Mouse (Mus musculus): Measurements from ENCODE around the gene Rnf222. TPM values are rescaled to one million over a fixed set of nuclear protein-coding genes. Genes with fewer than 3 reads are reported as not detected.
A peak's percentile ranks its signal among the peaks of the same experiment; 100 is the strongest.

The Rnf222 gene
- polyA plus RNA-seq, 1 experiment from 2014 or later, result 0.05 TPM

DNA sequence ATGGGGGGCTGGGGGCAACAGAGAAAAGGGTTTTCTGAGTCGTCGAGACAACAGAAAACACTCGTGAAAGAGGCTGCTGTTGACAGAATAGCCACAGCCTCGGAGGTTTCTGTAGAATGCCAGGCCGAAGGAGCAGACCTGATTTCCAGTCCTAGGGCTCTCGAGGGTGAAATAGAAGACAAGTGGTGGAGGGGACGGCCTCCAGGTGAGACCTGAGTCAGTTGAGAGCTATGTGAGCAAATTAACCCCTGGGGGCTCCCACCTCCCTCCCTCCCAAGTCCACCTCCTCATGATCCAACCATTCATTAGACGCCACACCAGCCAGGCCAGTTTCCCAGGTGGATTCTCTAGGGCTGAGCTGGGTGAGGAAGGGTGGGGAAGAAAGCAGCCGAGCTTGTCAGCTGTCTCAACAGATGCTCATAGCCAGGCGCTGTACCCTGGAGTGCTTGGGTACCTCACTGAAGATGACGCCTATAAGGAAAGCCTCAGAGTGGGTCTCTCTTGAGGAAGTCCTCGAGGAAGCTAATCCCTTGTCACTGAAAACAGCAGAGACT is 5.6 kb downstream of the Rnf222 start:
- no peak overlapping the region for H3K4me3 ChIP-seq
- H3K4me1 ChIP-seq, result no peaks in the 10 kb centered on the region
- H3K27ac ChIP-seq, result no peak overlapping the region
- no peak overlapping the region for H3K9ac ChIP-seq
- H3K4me2 ChIP-seq (replicated peaks), result no peak overlapping the region
- H3K9me3 ChIP-seq, result no peaks in the 10 kb centered on the region
- no peaks in the 10 kb centered on the region for H3K27me3 ChIP-seq (replicated peaks)
- no peaks in the 10 kb centered on the region for H3K36me3 ChIP-seq
- 75% methylated on average over 12 of the region's 12 CpGs for WGBS
- ATAC-seq (ENCODE audit: low FRiP score, low read depth), result no peak

GRCm38 (mm10) chr11:68896247-68896646 is 7.9 kb downstream of the Rnf222 start:
- Histone ChIP-seq H3K4me3 (no peak overlapping the region), H3K9ac (no peak overlapping the region), H3K4me2 (replicated peaks) (no peak overlapping the region), H3K27ac (no peak overlapping the region), H3K36me3 (no peaks in the 10 kb centered on the region), H3K4me1 (no peaks in the 10 kb centered on the region; the same call in 1 of the 2 replicates), H3K27me3 (replicated peaks) (no peaks in the 10 kb centered on the region), H3K9me3 (no peaks in the 10 kb centered on the region)
- 93% methylated on average over 5 of the region's 5 CpGs for WGBS
- ATAC-seq (ENCODE audit: low FRiP score, low read depth), result no peak

DNA sequence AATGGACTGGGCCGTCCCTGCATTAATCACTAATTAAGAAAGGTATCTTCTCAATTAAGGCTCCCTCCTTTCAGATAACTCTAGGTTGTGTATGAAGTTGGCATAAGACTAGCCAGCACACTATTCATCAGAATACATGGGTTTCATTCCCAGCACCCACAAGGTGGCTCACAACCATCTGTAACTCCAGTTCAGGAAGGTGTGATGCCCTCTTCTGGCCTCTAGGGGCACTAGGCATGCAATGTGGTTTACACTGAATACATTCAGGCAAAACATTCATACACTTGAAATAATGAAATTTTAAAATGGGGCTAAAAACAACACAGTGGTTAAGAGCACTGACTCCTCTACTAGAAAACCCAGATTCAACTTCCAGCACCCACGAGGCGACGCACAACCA is 8.8 kb downstream of the Rnf222 start:
- Histone ChIP-seq H3K9ac (no peak overlapping the region), H3K9me3 (no peaks in the 10 kb centered on the region), H3K4me3 (no peak overlapping the region), H3K4me2 (replicated peaks) (no peak overlapping the region), H3K36me3 (no peaks in the 10 kb centered on the region), H3K27ac (no peak overlapping the region), H3K4me1 (no peaks in the 10 kb centered on the region; the same call in 1 of the 2 replicates), H3K27me3 (replicated peaks) (no peaks in the 10 kb centered on the region)
- 47% methylated on average over 4 of the region's 4 CpGs for WGBS
- ATAC-seq (ENCODE audit: low FRiP score, low read depth), result no peak

- Histone ChIP-seq H3K9me3 (no peaks in the 10 kb centered on the region), H3K4me3 (no peak overlapping the region), H3K36me3 (peaks cover 1% of the 10 kb centered on the region; the same call in 1 of the 2 replicates), H3K27ac (no peak overlapping the region), H3K4me1 (peaks cover 6% of the 10 kb centered on the region), H3K27me3 (replicated peaks) (no peaks in the 10 kb centered on the region), H3K4me2 (replicated peaks) (no peak overlapping the region), H3K9ac (no peak overlapping the region)
- 75% methylated on average over 6 of the region's 6 CpGs for WGBS
- ATAC-seq (ENCODE audit: low FRiP score, low read depth), result no peak
These were observed 9.5 kb downstream of the Rnf222 start for GRCm38 (mm10) chr11:68897838-68898237.

- Histone ChIP-seq H3K4me3 (no peak overlapping the region), H3K27ac (no peak overlapping the region), H3K4me1 (peaks cover 8% of the 10 kb centered on the region), H3K4me2 (replicated peaks) (no peak overlapping the region), H3K9ac (no peak overlapping the region), H3K27me3 (replicated peaks) (no peaks in the 10 kb centered on the region), H3K36me3 (peaks cover 11% of the 10 kb centered on the region), H3K9me3 (no peaks in the 10 kb centered on the region)
- 92% methylated on average over 6 of the region's 6 CpGs for WGBS
- no peak for ATAC-seq (ENCODE audit: low FRiP score, low read depth)
These were observed 10.4 kb downstream of the Rnf222 start for GRCm38 (mm10) chr11:68898790-68899189.

- H3K27ac ChIP-seq, result no peak overlapping the region
- H3K9ac ChIP-seq, result no peak overlapping the region
- H3K36me3 ChIP-seq, result peaks cover 21% of the 10 kb centered on the region
- peaks cover 8% of the 10 kb centered on the region for H3K4me1 ChIP-seq
- ATAC-seq (ENCODE audit: low FRiP score, low read depth), result no peak
- 95% methylated on average over 8 of the region's 8 CpGs for WGBS
- no peak overlapping the region for H3K4me3 ChIP-seq
- H3K4me2 ChIP-seq (replicated peaks), result no peak overlapping the region
- H3K9me3 ChIP-seq, result no peaks in the 10 kb centered on the region
- H3K27me3 ChIP-seq (replicated peaks), result no peaks in the 10 kb centered on the region
These were observed 11.5 kb downstream of the Rnf222 start for GRCm38 (mm10) chr11:68899815-68900214.

DNA sequence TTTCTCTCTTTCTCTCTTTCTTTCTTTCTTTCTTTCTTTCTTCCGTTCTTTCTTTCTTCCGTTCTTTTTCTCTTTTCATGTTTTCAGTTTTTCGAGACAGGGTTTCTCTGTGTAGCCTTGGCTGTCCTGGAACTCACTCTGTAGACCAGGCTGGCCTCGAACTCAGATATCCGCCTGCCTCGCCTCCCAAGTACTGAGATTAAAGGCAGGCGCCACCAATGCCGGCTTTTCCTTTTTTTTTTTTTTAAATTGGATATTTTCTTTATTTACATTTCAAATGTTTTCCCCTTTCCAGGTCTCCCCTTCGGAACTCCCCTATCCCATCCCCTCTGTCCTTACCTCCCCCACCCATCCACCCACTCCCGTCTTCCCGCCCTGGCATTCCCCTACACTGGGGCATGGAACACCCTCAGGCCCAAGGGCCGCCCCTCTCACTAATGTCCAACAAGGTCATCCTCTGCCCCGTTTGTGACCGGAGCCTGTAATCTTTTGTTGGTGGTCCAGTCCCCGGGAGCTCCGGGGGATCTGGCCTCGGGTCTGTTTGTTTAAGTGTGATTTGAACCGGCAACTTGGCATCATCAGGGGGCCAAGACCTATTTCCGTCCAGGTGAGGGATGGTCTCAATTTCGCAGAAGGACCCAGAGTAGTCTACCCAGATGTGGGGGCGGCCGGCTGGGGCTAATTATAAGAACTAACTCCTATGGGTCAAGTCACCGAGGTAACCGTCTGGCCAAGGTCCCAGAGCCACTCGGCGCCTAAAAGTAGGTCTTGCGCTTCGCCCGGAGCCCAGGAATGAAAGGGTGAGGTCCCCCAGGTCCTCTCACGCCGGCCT is 12.4 kb downstream of the Rnf222 start:
- Histone ChIP-seq H3K36me3 (peaks cover 29% of the 10 kb centered on the region), H3K4me1 (peaks cover 8% of the 10 kb centered on the region), H3K9ac (peak overlapping the region; percentile 92; the same call in 1 of the 2 replicates), H3K4me3 (peak overlapping the region; percentile 92), H3K4me2 (replicated peaks) (peak overlapping the region; percentile 81), H3K27me3 (replicated peaks) (no peaks in the 10 kb centered on the region), H3K27ac (no peak overlapping the region), H3K9me3 (no peaks in the 10 kb centered on the region)
- WGBS, result 29% methylated on average over 31 of the region's 31 CpGs
- ATAC-seq (ENCODE audit: low FRiP score, low read depth), result no peak; the same call in 1 of the 2 replicates

DNA sequence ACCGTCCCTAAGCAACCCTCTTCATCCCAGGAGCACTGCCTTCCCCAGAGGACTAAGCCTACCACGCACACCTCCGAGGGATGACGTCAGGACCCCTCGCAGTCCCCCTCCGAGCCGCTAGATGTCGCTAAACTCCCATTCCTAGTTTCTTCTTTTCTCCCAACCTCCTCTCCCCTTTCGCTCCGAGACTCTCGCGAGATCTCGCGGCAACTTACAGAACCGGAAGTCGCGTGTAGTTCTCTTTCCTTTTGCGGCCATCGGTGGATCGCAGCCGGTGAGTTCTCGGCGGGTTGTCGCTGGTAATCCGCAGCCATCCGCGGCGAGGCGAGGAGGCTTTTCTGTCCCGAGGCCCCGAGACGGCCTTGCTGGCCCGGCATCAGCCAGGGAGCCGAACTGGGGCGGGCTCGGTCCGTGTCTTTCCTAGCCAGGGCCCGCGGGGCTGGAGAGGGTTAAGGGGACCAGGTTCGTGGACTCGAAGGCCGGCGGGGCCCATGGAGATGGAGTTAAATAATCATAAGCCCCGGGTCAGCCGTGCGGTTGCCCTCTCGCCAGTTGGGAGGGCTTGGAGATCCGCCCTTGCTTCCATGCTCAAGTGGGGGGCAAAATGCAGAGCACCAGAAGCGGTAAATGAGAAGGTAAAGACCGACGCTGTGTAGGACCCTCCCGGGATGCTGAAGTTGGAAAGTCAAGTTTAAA is 13.1 kb downstream of the Rnf222 start, which contains the start of gene Rpl26:
Gene Rpl26, plus strand, starts transcription at position 233 of the 696 bp plus-strand sequence.
- no peaks in the 10 kb centered on the region for H3K9me3 ChIP-seq
- H3K4me1 ChIP-seq, result peaks cover 8% of the 10 kb centered on the region
- under 1% methylated on average over 52 of the region's 52 CpGs for WGBS
- ATAC-seq (ENCODE audit: low FRiP score, low read depth), result peak; percentile 92
- peak within 1 kb of the TSS; percentile 92 for H3K9ac ChIP-seq
- H3K4me2 ChIP-seq (replicated peaks), result peak within 1 kb of the TSS; percentile 81
- H3K27ac ChIP-seq, result peak within 1 kb of the TSS; percentile 86
- no peaks in the 10 kb centered on the region for H3K27me3 ChIP-seq (replicated peaks)
- peaks cover 37% of the 10 kb centered on the region for H3K36me3 ChIP-seq
- H3K4me3 ChIP-seq, result peak within 1 kb of the TSS; percentile 92

DNA sequence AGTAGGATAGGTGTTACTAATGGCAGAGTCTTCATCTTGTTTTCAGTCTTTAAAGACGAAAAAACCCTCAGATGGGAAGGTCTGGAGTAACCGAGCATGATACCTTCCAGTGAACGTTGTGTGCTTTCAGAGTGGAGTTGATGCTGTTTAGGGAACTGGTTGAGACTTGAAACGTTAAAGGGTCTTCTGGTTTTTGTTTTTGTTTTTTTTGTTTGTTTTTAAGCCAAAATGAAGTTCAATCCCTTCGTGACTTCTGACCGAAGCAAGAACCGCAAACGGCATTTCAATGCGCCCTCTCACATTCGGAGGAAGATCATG is 13.7 kb downstream of the Rnf222 start:
- Histone ChIP-seq H3K27ac (no peak overlapping the region), H3K4me1 (peaks cover 8% of the 10 kb centered on the region), H3K27me3 (replicated peaks) (no peaks in the 10 kb centered on the region), H3K9me3 (no peaks in the 10 kb centered on the region), H3K9ac (peak overlapping the region; percentile 92), H3K4me2 (replicated peaks) (peak overlapping the region; percentile 81), H3K4me3 (peak overlapping the region; percentile 92), H3K36me3 (peaks cover 42% of the 10 kb centered on the region)
- WGBS, result under 1% methylated on average over 10 of the region's 10 CpGs
- ATAC-seq (ENCODE audit: low FRiP score, low read depth), result no peak

DNA sequence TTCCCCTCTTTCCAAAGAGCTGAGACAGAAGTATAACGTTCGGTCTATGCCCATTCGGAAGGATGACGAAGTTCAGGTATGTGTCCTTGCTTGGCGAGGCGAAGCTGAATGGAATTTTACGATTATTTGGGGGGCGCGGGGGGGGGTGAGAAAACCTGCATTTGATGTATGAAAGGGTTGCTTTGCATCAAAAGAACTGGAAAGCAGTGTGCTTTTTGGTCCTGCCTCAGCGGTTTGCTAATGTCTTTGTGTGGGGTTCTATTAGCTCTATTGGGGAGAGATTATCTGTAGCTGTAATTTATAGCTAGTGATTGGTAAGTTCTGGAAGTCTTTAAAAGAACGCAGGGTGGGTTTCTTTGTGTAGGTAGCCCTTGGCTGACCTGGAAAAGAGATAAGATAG is 14.0 kb downstream of the Rnf222 start:
- Histone ChIP-seq H3K27ac (no peak overlapping the region), H3K36me3 (peaks cover 46% of the 10 kb centered on the region)
- 1% methylated on average over 11 of the region's 11 CpGs for WGBS

DNA sequence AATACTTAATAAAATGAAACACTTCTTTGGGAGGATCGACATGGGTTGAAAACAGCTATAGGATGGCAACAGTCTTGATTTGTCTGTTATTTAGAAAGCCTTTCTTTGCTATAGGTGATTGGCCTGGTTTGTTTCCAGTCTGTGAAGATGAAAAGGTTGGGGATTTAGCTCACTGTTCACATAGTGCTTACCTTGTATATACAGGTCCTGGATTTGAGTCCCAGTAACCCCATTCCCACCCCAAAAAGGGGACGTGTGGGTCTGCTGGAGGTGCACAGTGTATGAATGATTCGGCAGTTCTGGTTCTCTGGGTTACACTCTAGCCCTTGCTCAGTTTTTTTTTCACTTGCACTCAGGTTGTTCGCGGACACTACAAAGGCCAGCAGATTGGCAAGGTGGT is 14.5 kb downstream of the Rnf222 start:
- peaks cover 8% of the 10 kb centered on the region for H3K4me1 ChIP-seq
- WGBS, result 87% methylated on average over 5 of the region's 5 CpGs
- peak overlapping the region; percentile 81 for H3K4me2 ChIP-seq (replicated peaks)
- H3K9me3 ChIP-seq, result no peaks in the 10 kb centered on the region
- peak overlapping the region; percentile 92 for H3K9ac ChIP-seq
- H3K4me3 ChIP-seq, result peak overlapping the region; percentile 92
- no peak for ATAC-seq (ENCODE audit: low FRiP score, low read depth)
- H3K36me3 ChIP-seq, result peaks cover 50% of the 10 kb centered on the region
- H3K27me3 ChIP-seq (replicated peaks), result no peaks in the 10 kb centered on the region
- H3K27ac ChIP-seq, result no peak overlapping the region

More for the DNA sequence above, 14.0 kb downstream of the Rnf222 start:
- peaks cover 8% of the 10 kb centered on the region for H3K4me1 ChIP-seq
- H3K9me3 ChIP-seq, result no peaks in the 10 kb centered on the region
- peak overlapping the region; percentile 92 for H3K4me3 ChIP-seq
- peak overlapping the region; percentile 92 for H3K9ac ChIP-seq
- H3K4me2 ChIP-seq (replicated peaks), result peak overlapping the region; percentile 81
- no peak for ATAC-seq (ENCODE audit: low FRiP score, low read depth)
- no peaks in the 10 kb centered on the region for H3K27me3 ChIP-seq (replicated peaks)

DNA sequence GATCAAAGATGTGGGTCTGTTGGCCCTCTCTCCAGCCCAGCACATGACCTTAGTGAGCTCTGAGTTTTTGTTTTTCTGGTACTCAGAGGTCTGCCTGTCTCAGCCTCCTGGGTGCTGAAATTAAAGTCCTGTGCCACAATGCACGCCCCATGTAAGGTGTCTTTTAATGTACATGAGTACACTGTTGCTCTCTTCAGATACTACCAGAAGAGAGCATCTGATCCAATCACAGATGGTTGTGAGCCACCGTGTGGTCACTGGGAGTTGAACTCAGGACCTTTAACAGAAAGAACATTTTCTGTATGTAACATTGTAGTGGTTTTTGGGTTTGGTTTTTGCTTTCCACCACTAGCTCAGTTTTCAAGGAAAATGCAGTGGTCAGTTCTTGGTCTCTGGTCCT is 15.4 kb downstream of the Rnf222 start:
- Histone ChIP-seq H3K4me3 (no peak overlapping the region), H3K9ac (no peak overlapping the region), H3K9me3 (no peaks in the 10 kb centered on the region), H3K4me1 (peaks cover 8% of the 10 kb centered on the region), H3K27ac (no peak overlapping the region), H3K4me2 (replicated peaks) (no peak overlapping the region), H3K27me3 (replicated peaks) (no peaks in the 10 kb centered on the region), H3K36me3 (peaks cover 50% of the 10 kb centered on the region)
- no peak for ATAC-seq (ENCODE audit: low FRiP score, low read depth)
- WGBS, result 95% methylated on average over 2 of the region's 2 CpGs
